Mouse (Mus musculus): ENCODE measurements around the gene Scgb1a1. TPM values are rescaled to one million over a fixed set of nuclear protein-coding genes. Genes with fewer than 3 reads are reported as not detected.

Gene Scgb1a1
- polyA plus RNA-seq, 1 experiment, result not detected

DNA sequence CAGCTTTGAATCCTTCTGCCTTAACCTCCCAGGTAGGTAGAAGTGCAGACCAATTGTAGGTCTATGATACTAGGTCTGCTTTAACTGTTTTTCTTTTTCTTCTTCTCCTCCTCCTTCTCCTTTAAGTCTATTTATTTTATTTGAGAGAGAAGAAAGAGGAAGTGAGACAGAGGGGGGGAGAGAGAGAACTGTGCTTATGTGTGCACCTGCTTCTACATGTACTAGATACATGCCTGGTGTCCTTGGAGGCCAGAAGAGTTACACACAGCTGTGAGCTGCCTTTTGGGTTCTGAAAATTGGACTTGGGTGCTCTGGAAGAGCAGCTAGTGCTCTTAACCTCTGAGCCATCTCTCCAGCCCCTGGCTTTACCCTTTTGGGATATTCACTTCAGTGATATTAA lies 46.7 kb downstream of the Scgb1a1 start:
- Histone ChIP-seq H3K4me3 (replicated peaks) (no peak overlapping the region), H3K27me3 (ENCODE audit: control insufficient read depth) (no peaks in the 10 kb centered on the region), H3K9me3 (ENCODE audit: control insufficient read depth, low read length) (no peaks in the 10 kb centered on the region), H3K36me3 (ENCODE audit: control insufficient read depth) (no peaks in the 10 kb centered on the region), H3K4me1 (ENCODE audit: control insufficient read depth) (peaks cover 35% of the 10 kb centered on the region)
- TF ChIP-seq TAL1 (IDR thresholded peaks at IDR 0.05; ENCODE audit: low read length), result no peak
- TF ChIP-seq GATA1 (IDR thresholded peaks at IDR 0.05; ENCODE audit: low read length), result no peak

GRCm38 (mm10) chr19:9040649-9041048 lies 47.1 kb downstream of the Scgb1a1 start:
- H3K9me3 ChIP-seq (ENCODE audit: control insufficient read depth, low read length), result no peaks in the 10 kb centered on the region
- TF ChIP-seq GATA1 (IDR thresholded peaks at IDR 0.05; ENCODE audit: low read length) (no peak), TAL1 (IDR thresholded peaks at IDR 0.05; ENCODE audit: low read length) (no peak)
- no peaks in the 10 kb centered on the region for H3K27me3 ChIP-seq (ENCODE audit: control insufficient read depth)
- no peaks in the 10 kb centered on the region for H3K36me3 ChIP-seq (ENCODE audit: control insufficient read depth)
- H3K4me3 ChIP-seq (replicated peaks), result no peak overlapping the region
- peaks cover 34% of the 10 kb centered on the region for H3K4me1 ChIP-seq (ENCODE audit: control insufficient read depth)

- Histone ChIP-seq H3K27me3 (ENCODE audit: control insufficient read depth) (no peaks in the 10 kb centered on the region), H3K4me3 (replicated peaks) (no peak overlapping the region), H3K9me3 (ENCODE audit: control insufficient read depth, low read length) (no peaks in the 10 kb centered on the region), H3K4me1 (ENCODE audit: control insufficient read depth) (peaks cover 27% of the 10 kb centered on the region), H3K36me3 (ENCODE audit: control insufficient read depth) (no peaks in the 10 kb centered on the region)
- no peak for TF ChIP-seq GATA1 (IDR thresholded peaks at IDR 0.05; ENCODE audit: low read length)
- no peak for TF ChIP-seq TAL1 (IDR thresholded peaks at IDR 0.05; ENCODE audit: low read length)
Measured at GRCm38 (mm10) chr19:9039928-9040327, 47.8 kb downstream of the Scgb1a1 start.

DNA sequence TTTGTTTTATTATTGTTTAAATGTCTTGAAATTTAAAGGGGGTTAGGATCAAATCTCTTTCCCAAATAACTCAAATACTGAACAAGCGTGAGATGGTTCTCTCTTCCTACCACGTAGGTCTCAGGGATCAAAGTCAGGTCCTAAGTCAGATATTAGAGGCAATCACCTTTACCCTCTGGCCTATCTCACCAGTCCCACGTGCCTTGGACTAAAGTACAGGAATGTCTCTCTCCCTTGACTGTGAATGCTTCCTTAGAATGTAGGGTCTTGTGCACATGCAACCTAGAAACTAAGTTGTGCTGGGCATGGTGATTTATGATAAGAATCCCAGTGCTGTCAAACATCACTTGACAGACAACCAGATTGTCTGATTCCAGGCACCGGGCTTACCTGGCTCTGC lies 48.5 kb downstream of the Scgb1a1 start:
- no peaks in the 10 kb centered on the region for H3K9me3 ChIP-seq (ENCODE audit: control insufficient read depth, low read length)
- TF ChIP-seq TAL1 (IDR thresholded peaks at IDR 0.05; ENCODE audit: low read length) (no peak), GATA1 (IDR thresholded peaks at IDR 0.05; ENCODE audit: low read length) (no peak)

DNA sequence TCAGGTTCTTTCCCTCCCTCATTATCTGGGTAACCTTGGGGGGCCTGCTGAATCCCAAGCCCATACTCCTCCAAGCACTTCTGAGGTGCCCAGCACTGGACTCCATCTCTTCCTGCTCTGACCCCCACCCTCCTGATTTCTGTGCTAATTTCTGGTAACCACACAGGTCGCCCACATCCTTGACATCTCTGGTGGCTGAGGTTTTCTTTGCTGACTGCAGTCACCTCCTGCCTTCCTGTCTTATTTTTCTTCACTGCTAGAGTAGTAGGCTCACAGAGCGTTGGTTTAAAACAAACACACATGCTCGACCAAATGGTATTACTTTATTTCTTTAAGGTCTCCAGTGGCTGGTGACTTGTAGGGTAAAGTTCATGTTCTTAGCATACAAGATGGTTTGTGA lies 49.6 kb downstream of the Scgb1a1 start:
- Histone ChIP-seq H3K4me3 (replicated peaks) (no peak overlapping the region), H3K36me3 (ENCODE audit: control insufficient read depth) (no peaks in the 10 kb centered on the region), H3K9me3 (ENCODE audit: control insufficient read depth, low read length) (no peaks in the 10 kb centered on the region), H3K27me3 (ENCODE audit: control insufficient read depth) (no peaks in the 10 kb centered on the region), H3K4me1 (ENCODE audit: control insufficient read depth) (peaks cover 25% of the 10 kb centered on the region)
- TF ChIP-seq TAL1 (IDR thresholded peaks at IDR 0.05; ENCODE audit: low read length) (no peak), GATA1 (IDR thresholded peaks at IDR 0.05; ENCODE audit: low read length) (no peak)

More for the DNA sequence above, 48.5 kb downstream of the Scgb1a1 start:
- Histone ChIP-seq H3K36me3 (ENCODE audit: control insufficient read depth) (no peaks in the 10 kb centered on the region), H3K27me3 (ENCODE audit: control insufficient read depth) (no peaks in the 10 kb centered on the region), H3K4me3 (replicated peaks) (no peak overlapping the region), H3K4me1 (ENCODE audit: control insufficient read depth) (peaks cover 22% of the 10 kb centered on the region)

GRCm38 (mm10) chr19:9035101-9035500 lies 52.7 kb downstream of the Scgb1a1 start:
- no peak overlapping the region for H3K4me3 ChIP-seq (replicated peaks)
- no peak for TF ChIP-seq GATA1 (IDR thresholded peaks at IDR 0.05; ENCODE audit: low read length)
- TF ChIP-seq TAL1 (IDR thresholded peaks at IDR 0.05; ENCODE audit: low read length), result no peak
- no peaks in the 10 kb centered on the region for H3K27me3 ChIP-seq (ENCODE audit: control insufficient read depth)
- H3K9me3 ChIP-seq (ENCODE audit: control insufficient read depth, low read length), result no peaks in the 10 kb centered on the region
- peaks cover 21% of the 10 kb centered on the region for H3K4me1 ChIP-seq (ENCODE audit: control insufficient read depth)
- no peaks in the 10 kb centered on the region for H3K36me3 ChIP-seq (ENCODE audit: control insufficient read depth)

DNA sequence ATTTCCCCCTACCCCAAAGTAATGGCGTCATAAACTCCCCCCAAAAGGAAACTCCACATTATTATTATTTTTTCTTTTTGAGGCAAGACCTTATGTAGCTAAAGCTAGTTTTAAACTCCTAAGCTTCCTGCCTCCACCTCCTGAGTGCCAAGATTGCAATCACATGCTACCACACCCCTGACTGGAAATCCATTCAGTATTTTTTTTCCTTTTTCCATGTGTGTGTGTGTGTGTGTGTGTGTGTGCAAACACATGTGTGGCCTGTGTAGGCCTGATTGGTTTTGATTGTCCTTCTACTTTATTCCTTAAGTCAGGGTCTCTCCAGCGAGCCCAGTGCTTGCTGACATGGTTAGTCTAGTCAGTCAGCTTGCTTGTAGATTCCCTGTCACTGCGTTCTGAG lies 53.3 kb downstream of the Scgb1a1 start:
- H3K4me3 ChIP-seq (replicated peaks), result no peak overlapping the region
- no peaks in the 10 kb centered on the region for H3K27me3 ChIP-seq (ENCODE audit: control insufficient read depth)
- TF ChIP-seq TAL1 (IDR thresholded peaks at IDR 0.05; ENCODE audit: low read length), result no peak
- no peak for TF ChIP-seq GATA1 (IDR thresholded peaks at IDR 0.05; ENCODE audit: low read length)
- H3K4me1 ChIP-seq (ENCODE audit: control insufficient read depth), result peaks cover 15% of the 10 kb centered on the region
- H3K9me3 ChIP-seq (ENCODE audit: control insufficient read depth, low read length), result no peaks in the 10 kb centered on the region
- no peaks in the 10 kb centered on the region for H3K36me3 ChIP-seq (ENCODE audit: control insufficient read depth)

Other genes starting within 250 kb of the Scgb1a1 start
- gene Gng3, start 248.8 kb downstream of the Scgb1a1 start, polyA plus RNA-seq (2012), result not detected in 2 replicates
- gene Lrrn4cl, start 237.2 kb downstream of the Scgb1a1 start, polyA plus RNA-seq (2012), result not detected in 2 replicates
- gene Ubxn1, start 216.5 kb downstream of the Scgb1a1 start, polyA plus RNA-seq (2012), result 19.4 and 19.7 TPM in 2 replicates
- 3.7 and 3.8 TPM in 2 replicates for gene Uqcc3, start 207.0 kb downstream of the Scgb1a1 start, polyA plus RNA-seq (2012)
- 0.01 and 0.03 TPM in 2 replicates for gene Lbhd1, start 204.2 kb downstream of the Scgb1a1 start, polyA plus RNA-seq (2012)
- gene Gm49403, start 204.0 kb downstream of the Scgb1a1 start, polyA plus RNA-seq (2012), result not detected in 2 replicates
- gene 1810009A15Rik, start 199.1 kb downstream of the Scgb1a1 start, polyA plus RNA-seq (2012), result 6.6 and 7.7 TPM in 2 replicates
- gene Gm49416, start 199.0 kb downstream of the Scgb1a1 start, polyA plus RNA-seq (2012), result not detected in 2 replicates
- gene Ints5, start 195.0 kb downstream of the Scgb1a1 start, polyA plus RNA-seq (2012), result 3.1 and 3.7 TPM in 2 replicates
- gene Ganab, start 189.9 kb downstream of the Scgb1a1 start, polyA plus RNA-seq (2012), result 1.9 and 2.5 TPM in 2 replicates
- gene B3gat3, start 167.6 kb downstream of the Scgb1a1 start, polyA plus RNA-seq (2012), result 15.8 and 16.4 TPM in 2 replicates
- gene Rom1, start 158.6 kb downstream of the Scgb1a1 start, polyA plus RNA-seq (2012), result 0.42 and 0.57 TPM in 2 replicates
- 1.3 and 1.4 TPM in 2 replicates for gene Eml3, start 158.4 kb downstream of the Scgb1a1 start, polyA plus RNA-seq (2012)
- 2.2 and 3.4 TPM in 2 replicates for gene Mta2, start 146.1 kb downstream of the Scgb1a1 start, polyA plus RNA-seq (2012)
- gene Tut1, start 134.1 kb downstream of the Scgb1a1 start, polyA plus RNA-seq (2012), result 1.6 TPM in 2 replicates
- 5.4 and 8.2 TPM in 2 replicates for gene Eef1g, start 120.9 kb downstream of the Scgb1a1 start, polyA plus RNA-seq (2012)
- 0.01 and 0.05 TPM in 2 replicates for gene Ahnak, start 98.7 kb downstream of the Scgb1a1 start, polyA plus RNA-seq (2012)
- gene Asrgl1, start 47.7 kb upstream of the Scgb1a1 start, polyA plus RNA-seq (2012), result 2.1 and 3.6 TPM in 2 replicates